Mouse (Mus musculus) heart, postnatal 14 days (tissue): ENCODE measurements around the gene Gsn. TPM values are rescaled to one million over a fixed set of nuclear protein-coding genes. Genes with fewer than 3 reads are reported as not detected.

Experiments used
- DNase-seq, 2 experiments: peaks; one replicate each; pipeline ENCODE4 v3.0.0; 2021 to 2022
- intact Hi-C: fragments of 180-260 bp; cut with DNase I; formaldehyde crosslinking; loops from one replicate; pipeline ENCODE4 v1.15.1; 2025
- total RNA-seq, 2 experiments: library from RNA; stranded (reverse); gene quantifications; 2 replicates each; pipeline ENCODE4 v1.2.3; 2021

Gene Gsn
- total RNA-seq, 2 experiments from 2014 or later: 271 to 430 TPM

- DNase-seq: no peak
- intact Hi-C loops: no loop called here
Observed at GRCm38 (mm10) chr2:35314300-35314699, 58.1 kb downstream of the Gsn start.

GRCm38 (mm10) chr2:35317604-35318003 is 61.4 kb downstream of the Gsn start:
- intact Hi-C loops: no loop called here
- DNase-seq: no peak

GRCm38 (mm10) chr2:35318405-35318804 is 62.2 kb downstream of the Gsn start:
- no peak for DNase-seq
- intact Hi-C loops: no loop called here

- intact Hi-C loops: no loop called here
- no peak for DNase-seq
Observed at GRCm38 (mm10) chr2:35320399-35320798, 64.2 kb downstream of the Gsn start.

GRCm38 (mm10) chr2:35322404-35323164 is 66.4 kb downstream of the Gsn start:
- peak; percentile 67 to 80 for DNase-seq
- intact Hi-C loops: no loop called here

- intact Hi-C loops: no loop called here
- no peak for DNase-seq
Observed at GRCm38 (mm10) chr2:35325930-35326329, 69.8 kb downstream of the Gsn start.

GRCm38 (mm10) chr2:35326931-35327330 is 70.8 kb downstream of the Gsn start:
- intact Hi-C loops: no loop called here
- DNase-seq: no peak

- no peak for DNase-seq
- intact Hi-C loops: no loop called here
Observed at GRCm38 (mm10) chr2:35327583-35327982, 71.4 kb downstream of the Gsn start.

GRCm38 (mm10) chr2:35328064-35328792 is 72.0 kb downstream of the Gsn start:
- DNase-seq: no peak
- intact Hi-C loops: no loop called here

- intact Hi-C loops: no loop called here
- no peak for DNase-seq
Observed at GRCm38 (mm10) chr2:35329061-35329460, 72.9 kb downstream of the Gsn start.

GRCm38 (mm10) chr2:35331205-35331604 is 75.0 kb downstream of the Gsn start:
- no peak for DNase-seq
- intact Hi-C loops: loop anchor here (5.0 kb wide), 1 partner anchor 219 kb away; no protein-coding TSS in a partner anchor

GRCm38 (mm10) chr2:35333670-35334069 is 77.5 kb downstream of the Gsn start:
- DNase-seq: no peak
- intact Hi-C loops: loop anchor here (5.0 kb wide), 1 partner anchor 221 kb away; no protein-coding TSS in a partner anchor

GRCm38 (mm10) chr2:35335620-35336019 is 79.4 kb downstream of the Gsn start:
- intact Hi-C loops: no loop called here
- DNase-seq: no peak

- intact Hi-C loops: no loop called here
- peak; percentile 100 for DNase-seq
Observed at GRCm38 (mm10) chr2:35336388-35337280, 80.5 kb downstream of the Gsn start, which contains the start of gene Stom. Stom (minus strand) TSS chr2:35336976.

- peak in 1 of 2 experiments; percentile 28 for DNase-seq
- intact Hi-C loops: no loop called here
Observed at GRCm38 (mm10) chr2:35337419-35337818, 81.2 kb downstream of the Gsn start.

- intact Hi-C loops: no loop called here
- no peak for DNase-seq
Observed at GRCm38 (mm10) chr2:35338036-35338435, 81.9 kb downstream of the Gsn start.

GRCm38 (mm10) chr2:35338707-35339106 is 82.5 kb downstream of the Gsn start:
- DNase-seq: peak; percentile 48 to 51
- intact Hi-C loops: no loop called here

- intact Hi-C loops: loop anchor here (10.0 kb wide), 1 partner anchor 138 kb away; the partner anchor contains the start of gene Rab14
- no peak for DNase-seq
Observed at GRCm38 (mm10) chr2:35342605-35343004, 86.4 kb downstream of the Gsn start.

GRCm38 (mm10) chr2:35345984-35346383 is 89.8 kb downstream of the Gsn start:
- intact Hi-C loops: loop anchor here (10.0 kb wide), 1 partner anchor 141 kb away; the partner anchor contains the start of gene Rab14
- no peak for DNase-seq

GRCm38 (mm10) chr2:35349184-35349583 is 93.0 kb downstream of the Gsn start:
- intact Hi-C loops: loop anchor here (1.0 to 10.0 kb wide), 2 partner anchors 51 to 144 kb away; partner anchors contain the start of gene Rab14
- DNase-seq: no peak
